Mouse (Mus musculus) megakaryocyte, adult 5-6 weeks (primary cell): ENCODE measurements at regions not wholly inside any gene's neighbourhood (a gene's known extent, or its start where the extent isn't known, plus 50 kb on each side); places are given as distances from the start of the nearest gene placed in this dataset.

Experiments used
- ATAC-seq: 2 replicates; pipeline ENCODE4 v1.8.0; 2016; ENCODE audit warnings: mild to moderate bottlenecking, inconsistent platforms; ENCODE audit not compliant: poor library complexity, severe bottlenecking

GRCm38 (mm10) chr4:9218380-9218779, 979.5 kb upstream of the Car8 start:
- ATAC-seq = no peak

GRCm38 (mm10) chr4:9208606-9209005, 969.8 kb upstream of the Car8 start:
- ATAC-seq = no peak

GRCm38 (mm10) chr4:9200012-9200411, 961.2 kb upstream of the Car8 start:
- ATAC-seq = no peak

GRCm38 (mm10) chr4:9196435-9196834, 957.6 kb upstream of the Car8 start:
- no peak for ATAC-seq

GRCm38 (mm10) chr4:9193121-9193520, 954.3 kb upstream of the Car8 start:
- ATAC-seq = no peak

- ATAC-seq = no peak
Observed at GRCm38 (mm10) chr4:9185156-9185875, 946.5 kb upstream of the Car8 start.

- peak; percentile 33; the same call in 1 of the 2 replicates for ATAC-seq
Observed at GRCm38 (mm10) chr4:9184451-9185121, 945.7 kb upstream of the Car8 start.

- ATAC-seq = no peak
Observed at GRCm38 (mm10) chr4:9174365-9174764, 935.5 kb upstream of the Car8 start.

- no peak for ATAC-seq
Observed at GRCm38 (mm10) chr4:9162374-9162773, 923.5 kb upstream of the Car8 start.

GRCm38 (mm10) chr4:9161814-9162133, 922.9 kb upstream of the Car8 start:
- ATAC-seq = no peak

GRCm38 (mm10) chr4:9161068-9161813, 922.4 kb upstream of the Car8 start:
- no peak for ATAC-seq

GRCm38 (mm10) chr4:9147732-9148131, 908.9 kb upstream of the Car8 start:
- ATAC-seq = no peak

GRCm38 (mm10) chr4:9144226-9145215, 905.7 kb upstream of the Car8 start:
- ATAC-seq = peak; percentile 33; the same call in 1 of the 2 replicates

- no peak for ATAC-seq
Observed at GRCm38 (mm10) chr4:9143087-9143486, 904.2 kb upstream of the Car8 start.

- ATAC-seq = no peak
Observed at GRCm38 (mm10) chr4:9141946-9142683, 903.3 kb upstream of the Car8 start.

- ATAC-seq = no peak
Observed at GRCm38 (mm10) chr4:9140691-9141090, 901.9 kb upstream of the Car8 start.

GRCm38 (mm10) chr4:9136657-9137056, 897.8 kb upstream of the Car8 start:
- ATAC-seq = no peak

- no peak for ATAC-seq
Observed at GRCm38 (mm10) chr4:9136188-9136569, 897.3 kb upstream of the Car8 start.

GRCm38 (mm10) chr4:9135481-9136187, 896.8 kb upstream of the Car8 start:
- peak; percentile 78 for ATAC-seq
